Mouse (Mus musculus) brown adipose tissue, adult 24 weeks (tissue): ENCODE measurements at regions not wholly inside any gene's neighbourhood (a gene's known extent, or its start where the extent isn't known, plus 50 kb on each side); places are given as distances from the start of the nearest gene placed in this dataset.

Experiments
- H3K27ac ChIP-seq: fragments of 200-500 bp; replicated peaks from 2 replicates; pipeline ENCODE4 v1.5.1; 2012; ENCODE audit warnings: low read depth, mild to moderate bottlenecking, low read length
- H3K4me1 ChIP-seq: fragments of 200-500 bp; 2 replicates; pipeline ENCODE4 v1.6.1; 2012; ENCODE audit warnings: low read length, mixed read lengths; ENCODE audit not compliant: control insufficient read depth, insufficient read depth, insufficient read length
- H3K4me3 ChIP-seq: fragments of 200-500 bp; 2 replicates; pipeline ENCODE4 v1.5.1; 2012; ENCODE audit warnings: low read depth, mild to moderate bottlenecking, low read length, moderate library complexity; ENCODE audit not compliant: insufficient read depth

GRCm38 (mm10) chr13:107337111-107337510 lies 315.2 kb upstream of the Kif2a start:
- Histone ChIP-seq H3K4me1 (no peaks in the 10 kb centered on the region), H3K27ac (no peak overlapping the region), H3K4me3 (no peak overlapping the region)

- H3K4me3 ChIP-seq = no peak overlapping the region
- H3K4me1 ChIP-seq = no peaks in the 10 kb centered on the region
- no peak overlapping the region for H3K27ac ChIP-seq
These were observed 307.4 kb upstream of the Kif2a start for GRCm38 (mm10) chr13:107329348-107329747.

- Histone ChIP-seq H3K4me3 (no peak overlapping the region), H3K27ac (no peak overlapping the region), H3K4me1 (no peaks in the 10 kb centered on the region)
These were observed 304.0 kb upstream of the Kif2a start for GRCm38 (mm10) chr13:107325707-107326495.

GRCm38 (mm10) chr13:107314746-107315145 lies 292.8 kb upstream of the Kif2a start:
- H3K27ac ChIP-seq = no peak overlapping the region
- H3K4me1 ChIP-seq = no peaks in the 10 kb centered on the region

GRCm38 (mm10) chr13:107308958-107309639 lies 287.2 kb upstream of the Kif2a start:
- Histone ChIP-seq H3K4me1 (no peaks in the 10 kb centered on the region), H3K4me3 (no peak overlapping the region), H3K27ac (no peak overlapping the region)

More at GRCm38 (mm10) chr13:107314746-107315145, 292.8 kb upstream of the Kif2a start:
- no peak overlapping the region for H3K4me3 ChIP-seq

- no peaks in the 10 kb centered on the region for H3K4me1 ChIP-seq
- H3K27ac ChIP-seq = no peak overlapping the region
- H3K4me3 ChIP-seq = no peak overlapping the region
These were observed 286.5 kb upstream of the Kif2a start for GRCm38 (mm10) chr13:107308404-107308803.

GRCm38 (mm10) chr13:107306958-107307357 lies 285.0 kb upstream of the Kif2a start:
- H3K4me1 ChIP-seq = no peaks in the 10 kb centered on the region
- no peak overlapping the region for H3K4me3 ChIP-seq
- no peak overlapping the region for H3K27ac ChIP-seq

- H3K27ac ChIP-seq = no peak overlapping the region
- no peaks in the 10 kb centered on the region for H3K4me1 ChIP-seq
- H3K4me3 ChIP-seq = no peak overlapping the region
These were observed 284.3 kb upstream of the Kif2a start for GRCm38 (mm10) chr13:107306232-107306631.

- no peak overlapping the region for H3K4me3 ChIP-seq
- no peaks in the 10 kb centered on the region for H3K4me1 ChIP-seq
- H3K27ac ChIP-seq = no peak overlapping the region
These were observed 283.8 kb upstream of the Kif2a start for GRCm38 (mm10) chr13:107305738-107306137.

GRCm38 (mm10) chr13:107303878-107304277 lies 282.0 kb upstream of the Kif2a start:
- Histone ChIP-seq H3K4me3 (no peak overlapping the region), H3K27ac (no peak overlapping the region)

GRCm38 (mm10) chr13:107303322-107303721 lies 281.4 kb upstream of the Kif2a start:
- Histone ChIP-seq H3K27ac (no peak overlapping the region), H3K4me3 (no peak overlapping the region), H3K4me1 (no peaks in the 10 kb centered on the region)

More at GRCm38 (mm10) chr13:107303878-107304277, 282.0 kb upstream of the Kif2a start:
- H3K4me1 ChIP-seq = no peaks in the 10 kb centered on the region

GRCm38 (mm10) chr13:107300792-107301191 lies 278.9 kb upstream of the Kif2a start:
- Histone ChIP-seq H3K4me3 (no peak overlapping the region), H3K27ac (no peak overlapping the region), H3K4me1 (no peaks in the 10 kb centered on the region)

- H3K27ac ChIP-seq = no peak overlapping the region
- no peaks in the 10 kb centered on the region for H3K4me1 ChIP-seq
- no peak overlapping the region for H3K4me3 ChIP-seq
These were observed 242.7 kb upstream of the Kif2a start for GRCm38 (mm10) chr13:107264581-107264980.

- Histone ChIP-seq H3K27ac (no peak overlapping the region), H3K4me1 (no peaks in the 10 kb centered on the region), H3K4me3 (no peak overlapping the region)
These were observed 239.6 kb upstream of the Kif2a start for GRCm38 (mm10) chr13:107261479-107262050.

GRCm38 (mm10) chr13:107260274-107260673 lies 238.3 kb upstream of the Kif2a start:
- Histone ChIP-seq H3K4me1 (no peaks in the 10 kb centered on the region), H3K27ac (no peak overlapping the region), H3K4me3 (no peak overlapping the region)
